Mouse (Mus musculus): ENCODE results near the gene Mtmr10. TPM values are rescaled to one million over a fixed set of nuclear protein-coding genes. Genes with fewer than 3 reads are reported as not detected.

Gene Mtmr10
- polyA plus RNA-seq, 1 experiment from 2014 or later: 15.5 TPM

DNA sequence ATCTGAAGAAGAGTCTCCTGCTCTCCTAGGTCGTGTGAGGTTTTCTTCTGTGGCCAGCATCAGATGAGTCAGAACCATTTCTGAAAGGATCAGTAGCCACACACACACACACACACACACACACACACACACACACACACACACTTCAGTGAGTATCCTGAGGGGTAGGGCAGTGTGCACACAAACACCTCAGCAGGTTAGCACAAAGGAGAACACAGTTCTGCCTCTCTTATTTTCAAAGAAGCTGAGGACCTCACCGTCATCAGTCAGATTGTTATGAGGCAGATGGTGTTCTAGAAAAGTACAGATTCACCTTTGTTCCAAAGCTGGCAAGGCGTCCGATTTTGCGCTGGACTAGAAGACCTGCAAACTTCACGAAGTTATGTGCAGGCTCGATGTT is 22.8 kb downstream of the Mtmr10 start:
- 79% methylated on average over 7 of the region's 7 CpGs for WGBS

DNA sequence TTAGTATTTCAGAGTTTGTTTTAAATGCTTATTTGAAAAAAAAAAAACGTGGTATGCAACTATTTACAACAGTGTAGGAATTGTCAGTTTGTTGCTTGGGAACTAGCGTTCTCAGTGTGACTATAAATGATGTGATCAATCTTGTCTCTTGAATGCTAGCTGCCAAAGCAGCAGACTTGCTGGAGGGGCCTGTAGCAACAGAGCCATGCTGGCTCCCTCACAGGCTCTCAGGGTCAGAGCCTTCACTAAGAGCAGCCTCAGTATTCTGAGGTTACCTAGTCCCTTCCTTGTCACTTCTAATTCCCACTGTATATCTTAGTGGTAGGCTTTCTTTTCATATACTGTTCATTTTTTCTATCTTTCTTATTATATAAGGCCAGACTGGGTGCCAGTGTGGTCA is 23.3 kb downstream of the Mtmr10 start:
- WGBS: 44% methylated on average over 2 of the region's 2 CpGs
- no peak overlapping the region for H3K9ac ChIP-seq
- ATAC-seq (ENCODE audit: insufficient number of reproducible peaks, low FRiP score, low TSS enrichment, low read depth): no peak

More for the DNA sequence above, 22.8 kb downstream of the Mtmr10 start:
- Histone ChIP-seq H3K4me3 (no peak overlapping the region), H3K9me3 (no peaks in the 10 kb centered on the region), H3K4me1 (no peaks in the 10 kb centered on the region), H3K27ac (no peak overlapping the region), H3K4me2 (no peak overlapping the region), H3K27me3 (no peaks in the 10 kb centered on the region), H3K9ac (no peak overlapping the region), H3K36me3 (peaks cover 18% of the 10 kb centered on the region)
- no peak for ATAC-seq (ENCODE audit: insufficient number of reproducible peaks, low FRiP score, low TSS enrichment, low read depth)

DNA sequence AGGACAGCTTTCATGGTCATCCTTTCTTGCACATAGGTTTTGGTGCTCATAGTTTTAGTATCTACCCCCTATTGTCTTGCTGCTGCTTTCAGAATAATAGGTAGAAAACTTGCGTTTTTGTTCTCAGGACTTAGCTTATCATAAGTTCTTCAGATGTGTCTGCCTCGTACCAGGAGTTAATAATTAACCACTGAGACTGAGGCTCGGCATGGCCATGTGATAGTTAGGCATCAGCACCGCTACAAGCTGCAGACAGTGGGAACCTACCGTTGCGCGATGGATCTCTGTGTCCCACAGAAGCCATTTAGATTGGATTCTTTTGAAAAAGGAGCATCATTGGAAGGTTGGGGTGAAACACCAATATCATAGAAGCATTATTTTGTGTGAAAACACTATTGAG is 25.4 kb downstream of the Mtmr10 start:
- ATAC-seq (ENCODE audit: insufficient number of reproducible peaks, low FRiP score, low TSS enrichment, low read depth): no peak
- Histone ChIP-seq H3K9me3 (no peaks in the 10 kb centered on the region), H3K4me1 (no peaks in the 10 kb centered on the region), H3K4me3 (no peak overlapping the region), H3K4me2 (no peak overlapping the region), H3K27me3 (no peaks in the 10 kb centered on the region), H3K36me3 (peaks cover 38% of the 10 kb centered on the region), H3K27ac (no peak overlapping the region), H3K9ac (no peak overlapping the region)
- WGBS: 93% methylated on average over 7 of the region's 7 CpGs

More for the DNA sequence above, 23.3 kb downstream of the Mtmr10 start:
- no peaks in the 10 kb centered on the region for H3K9me3 ChIP-seq
- H3K27me3 ChIP-seq: no peaks in the 10 kb centered on the region
- H3K27ac ChIP-seq: no peak overlapping the region
- no peak overlapping the region for H3K4me2 ChIP-seq
- H3K4me1 ChIP-seq: no peaks in the 10 kb centered on the region
- no peak overlapping the region for H3K4me3 ChIP-seq
- peaks cover 20% of the 10 kb centered on the region for H3K36me3 ChIP-seq

DNA sequence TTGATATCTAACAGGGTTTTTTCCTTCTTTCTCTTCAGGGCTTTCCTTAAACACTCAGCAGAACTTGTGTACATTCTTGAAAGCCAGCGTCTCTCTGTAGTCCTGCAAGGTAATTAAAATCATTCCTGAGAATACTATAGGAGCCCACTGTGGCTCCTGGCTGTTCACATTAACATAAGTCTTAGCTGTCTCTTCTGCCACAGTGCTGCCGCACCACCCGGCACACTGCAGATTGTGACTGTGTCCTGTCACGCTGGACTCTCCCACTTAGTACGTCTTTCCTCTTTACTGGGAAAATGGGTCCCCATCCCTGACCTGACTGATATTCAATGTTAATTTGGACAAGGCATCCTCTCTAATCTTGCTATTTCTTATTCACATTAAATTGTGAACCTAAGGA is 33.7 kb downstream of the Mtmr10 start:
- H3K9ac ChIP-seq: no peak overlapping the region
- H3K27ac ChIP-seq: no peak overlapping the region
- H3K9me3 ChIP-seq: no peaks in the 10 kb centered on the region
- peaks cover 61% of the 10 kb centered on the region for H3K36me3 ChIP-seq
- no peaks in the 10 kb centered on the region for H3K4me1 ChIP-seq
- no peak for ATAC-seq (ENCODE audit: insufficient number of reproducible peaks, low FRiP score, low TSS enrichment, low read depth)
- H3K4me3 ChIP-seq: no peak overlapping the region
- 86% methylated on average over 5 of the region's 5 CpGs for WGBS
- no peaks in the 10 kb centered on the region for H3K27me3 ChIP-seq
- H3K4me2 ChIP-seq: no peak overlapping the region

DNA sequence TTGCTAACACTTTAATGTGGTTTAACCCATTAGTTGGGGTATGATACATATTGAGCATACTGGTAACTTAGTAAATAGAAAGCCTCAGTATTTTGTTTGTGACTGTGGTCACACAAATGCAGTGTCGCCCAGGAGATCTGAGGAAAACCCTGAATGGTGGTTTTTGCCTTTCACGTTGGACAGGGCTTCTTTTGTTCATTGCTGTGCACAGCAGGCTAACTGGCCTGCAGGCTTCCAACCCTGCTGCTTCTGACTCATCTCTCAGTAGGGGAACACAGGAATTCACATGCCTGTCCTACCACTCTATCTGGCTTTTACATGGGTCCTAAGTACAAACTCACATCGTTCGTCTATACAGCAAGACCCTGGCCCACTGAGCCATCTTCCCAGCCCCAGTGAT is 34.2 kb downstream of the Mtmr10 start:
- H3K27me3 ChIP-seq: no peaks in the 10 kb centered on the region
- ATAC-seq (ENCODE audit: insufficient number of reproducible peaks, low FRiP score, low TSS enrichment, low read depth): no peak
- no peaks in the 10 kb centered on the region for H3K9me3 ChIP-seq
- H3K9ac ChIP-seq: no peak overlapping the region
- H3K36me3 ChIP-seq: peaks cover 58% of the 10 kb centered on the region
- WGBS: 85% methylated on average over 4 of the region's 4 CpGs
- no peaks in the 10 kb centered on the region for H3K4me1 ChIP-seq
- no peak overlapping the region for H3K4me2 ChIP-seq
- H3K4me3 ChIP-seq: no peak overlapping the region
- no peak overlapping the region for H3K27ac ChIP-seq

DNA sequence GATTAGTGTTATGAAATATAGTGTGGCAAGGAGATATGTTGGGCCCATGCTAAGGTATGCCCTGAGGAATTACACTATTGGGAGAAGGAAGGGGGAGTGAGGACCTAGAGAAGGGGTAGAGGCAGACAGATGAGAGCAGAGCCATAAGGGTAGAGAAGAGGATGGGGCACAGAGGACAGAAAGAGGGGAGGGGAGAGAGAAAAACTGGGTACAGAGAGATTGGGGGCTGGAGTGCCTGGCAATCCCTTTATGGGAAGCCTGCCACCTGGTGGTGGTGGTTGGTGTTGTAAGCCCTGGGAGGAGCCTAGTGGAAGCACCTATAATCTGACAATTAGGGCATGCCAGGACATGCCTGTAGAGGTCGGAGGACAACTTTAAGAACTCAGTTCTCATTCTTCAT is 39.4 kb downstream of the Mtmr10 start:
- 18% methylated on average over 1 of the region's 1 CpGs for WGBS
- no peak for ATAC-seq (ENCODE audit: insufficient number of reproducible peaks, low FRiP score, low TSS enrichment, low read depth)
- Histone ChIP-seq H3K4me1 (no peaks in the 10 kb centered on the region), H3K27ac (no peak overlapping the region), H3K27me3 (no peaks in the 10 kb centered on the region), H3K9ac (no peak overlapping the region), H3K4me2 (no peak overlapping the region), H3K36me3 (peaks cover 35% of the 10 kb centered on the region), H3K4me3 (no peak overlapping the region), H3K9me3 (no peaks in the 10 kb centered on the region)

DNA sequence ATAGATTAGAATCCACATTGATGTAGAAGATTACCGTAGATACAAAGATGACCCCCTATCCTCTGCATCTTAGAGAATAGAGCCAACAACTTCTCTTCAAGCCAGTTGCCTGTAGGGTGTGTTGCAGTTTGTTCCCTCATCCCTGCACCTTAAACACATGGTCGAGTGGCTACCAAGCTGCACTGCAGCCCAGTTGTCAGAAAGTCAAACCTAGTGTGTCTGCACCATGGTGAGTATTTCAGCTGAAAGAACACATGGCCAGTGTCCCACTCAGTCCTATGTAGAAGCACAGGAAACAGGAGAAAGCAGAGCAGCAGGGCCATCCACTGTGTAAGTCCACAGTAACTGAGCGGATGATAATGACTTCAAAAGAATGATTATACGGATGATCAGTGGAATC is 40.0 kb downstream of the Mtmr10 start:
- Histone ChIP-seq H3K36me3 (peaks cover 34% of the 10 kb centered on the region), H3K4me2 (no peak overlapping the region), H3K9ac (no peak overlapping the region), H3K4me3 (no peak overlapping the region), H3K27ac (no peak overlapping the region), H3K27me3 (no peaks in the 10 kb centered on the region), H3K9me3 (no peaks in the 10 kb centered on the region), H3K4me1 (no peaks in the 10 kb centered on the region)
- no peak for ATAC-seq (ENCODE audit: insufficient number of reproducible peaks, low FRiP score, low TSS enrichment, low read depth)
- WGBS: 87% methylated on average over 4 of the region's 4 CpGs

DNA sequence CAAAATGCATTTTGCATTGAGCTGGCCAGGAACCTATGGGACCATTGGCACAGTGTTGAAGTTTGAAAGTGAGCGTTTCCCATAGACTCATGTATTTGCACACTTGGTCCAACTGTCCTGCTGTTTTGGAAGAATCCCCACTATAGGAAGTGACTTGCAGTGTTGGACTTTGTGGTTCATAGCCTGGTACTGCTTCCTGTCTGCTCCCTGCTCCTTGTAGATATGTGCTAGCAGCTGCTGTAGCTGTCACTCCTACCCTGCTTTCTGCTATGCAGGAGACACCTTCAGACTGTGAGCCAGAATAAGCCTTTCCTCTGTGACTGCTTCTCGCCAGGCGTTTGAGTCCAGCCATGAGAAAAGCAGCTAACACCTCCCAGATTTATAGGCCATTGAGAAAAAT is 43.9 kb downstream of the Mtmr10 start:
- H3K4me2 ChIP-seq: no peak overlapping the region
- no peak for ATAC-seq (ENCODE audit: insufficient number of reproducible peaks, low FRiP score, low TSS enrichment, low read depth)
- no peaks in the 10 kb centered on the region for H3K4me1 ChIP-seq
- WGBS: 87% methylated on average over 3 of the region's 3 CpGs
- H3K9me3 ChIP-seq: no peaks in the 10 kb centered on the region
- peaks cover 46% of the 10 kb centered on the region for H3K36me3 ChIP-seq
- H3K9ac ChIP-seq: no peak overlapping the region
- no peaks in the 10 kb centered on the region for H3K27me3 ChIP-seq
- H3K27ac ChIP-seq: no peak overlapping the region
- no peak overlapping the region for H3K4me3 ChIP-seq

DNA sequence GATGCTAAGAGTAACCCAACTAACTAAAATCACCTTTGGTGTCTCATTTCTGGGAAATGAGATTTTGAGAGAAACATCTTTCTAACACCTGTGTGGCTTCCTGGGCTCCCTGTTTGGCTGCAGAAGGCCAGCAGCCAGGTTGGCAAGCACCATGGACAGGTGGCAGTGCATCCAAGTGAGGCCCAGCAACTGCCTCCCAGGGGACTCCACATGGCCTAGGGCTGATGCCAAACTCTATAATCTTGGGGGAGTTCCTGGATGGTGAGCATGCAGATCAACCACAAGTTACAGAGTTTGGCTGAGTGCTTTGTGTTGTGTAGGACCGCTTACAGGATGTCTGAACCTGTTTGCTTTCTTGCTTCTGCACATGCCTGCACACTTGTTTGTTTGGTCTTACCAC is 45.2 kb downstream of the Mtmr10 start:
- Histone ChIP-seq H3K9me3 (no peaks in the 10 kb centered on the region), H3K9ac (no peak overlapping the region), H3K36me3 (peaks cover 52% of the 10 kb centered on the region), H3K4me1 (no peaks in the 10 kb centered on the region), H3K4me3 (no peak overlapping the region), H3K27ac (no peak overlapping the region), H3K4me2 (no peak overlapping the region), H3K27me3 (no peaks in the 10 kb centered on the region)
- WGBS: 82% methylated on average over 1 of the region's 1 CpGs
- ATAC-seq (ENCODE audit: insufficient number of reproducible peaks, low FRiP score, low TSS enrichment, low read depth): no peak

DNA sequence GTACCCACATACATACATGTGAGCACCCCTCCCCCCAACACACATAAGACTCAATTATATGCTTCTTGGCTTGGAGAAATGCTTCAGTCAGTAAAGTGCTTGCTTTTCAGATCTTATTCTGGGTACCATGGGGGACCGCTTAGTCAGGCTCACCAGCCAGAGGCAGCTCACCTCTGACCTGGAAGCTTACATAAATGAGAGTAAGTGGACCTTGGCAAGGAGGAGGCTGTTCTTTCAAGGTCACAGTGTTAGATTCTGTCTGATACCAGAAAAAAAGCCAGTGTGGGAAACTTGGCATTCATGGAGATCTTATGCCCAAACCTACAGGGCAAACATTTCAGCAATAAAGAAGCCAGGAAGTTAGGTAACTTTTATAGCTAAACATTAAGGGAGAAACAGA is 60.4 kb downstream of the Mtmr10 start:
- H3K4me1 ChIP-seq: no peaks in the 10 kb centered on the region
- ATAC-seq (ENCODE audit: insufficient number of reproducible peaks, low FRiP score, low TSS enrichment, low read depth): no peak
- 81% methylated on average over 1 of the region's 1 CpGs for WGBS
- H3K4me3 ChIP-seq: no peak overlapping the region
- H3K36me3 ChIP-seq: peaks cover 45% of the 10 kb centered on the region
- H3K9ac ChIP-seq: no peak overlapping the region
- no peaks in the 10 kb centered on the region for H3K27me3 ChIP-seq
- H3K4me2 ChIP-seq: no peak overlapping the region
- no peak overlapping the region for H3K27ac ChIP-seq
- H3K9me3 ChIP-seq: no peaks in the 10 kb centered on the region

DNA sequence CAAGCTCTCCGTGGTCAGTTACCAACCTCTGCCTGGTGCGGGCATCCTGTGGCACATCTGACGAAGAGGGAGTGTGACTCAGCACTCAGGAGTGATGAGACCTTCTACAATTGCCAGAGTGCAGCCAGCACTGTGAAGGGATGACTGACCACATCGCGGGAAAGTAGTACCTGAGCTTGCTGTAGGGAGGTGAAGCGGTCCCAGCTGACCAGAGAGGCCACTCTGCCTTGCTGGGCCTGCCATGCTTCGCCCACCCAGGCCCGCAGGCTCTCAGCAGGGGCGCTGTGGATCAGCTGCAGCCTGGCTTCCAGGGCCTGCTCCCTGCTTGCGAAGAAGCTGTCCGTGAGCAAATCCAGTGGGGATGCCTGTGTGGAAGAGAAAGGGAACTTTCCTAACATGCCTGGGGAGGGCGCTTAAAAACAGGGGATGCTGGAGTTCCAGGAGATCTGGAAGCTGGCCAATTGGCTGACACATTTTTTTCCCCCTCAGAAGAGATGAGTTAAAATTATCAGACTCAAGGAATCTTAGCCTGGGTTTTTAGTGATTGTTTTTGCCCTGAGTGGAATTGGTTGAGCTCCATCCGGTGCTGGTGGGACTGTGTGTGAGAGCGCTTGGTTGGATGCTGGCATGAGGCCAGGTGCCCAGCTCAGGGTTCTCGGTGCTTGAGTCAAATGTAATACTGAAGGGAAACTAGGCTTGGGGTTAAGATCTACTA is 61.9 kb downstream of the Mtmr10 start:
- 84% methylated on average over 15 of the region's 15 CpGs for WGBS
- Histone ChIP-seq H3K36me3 (peaks cover 57% of the 10 kb centered on the region), H3K4me2 (no peak overlapping the region), H3K9me3 (no peaks in the 10 kb centered on the region), H3K27me3 (no peaks in the 10 kb centered on the region), H3K4me3 (no peak overlapping the region), H3K27ac (no peak overlapping the region), H3K9ac (no peak overlapping the region), H3K4me1 (no peaks in the 10 kb centered on the region)
- ATAC-seq (ENCODE audit: insufficient number of reproducible peaks, low FRiP score, low TSS enrichment, low read depth): no peak

DNA sequence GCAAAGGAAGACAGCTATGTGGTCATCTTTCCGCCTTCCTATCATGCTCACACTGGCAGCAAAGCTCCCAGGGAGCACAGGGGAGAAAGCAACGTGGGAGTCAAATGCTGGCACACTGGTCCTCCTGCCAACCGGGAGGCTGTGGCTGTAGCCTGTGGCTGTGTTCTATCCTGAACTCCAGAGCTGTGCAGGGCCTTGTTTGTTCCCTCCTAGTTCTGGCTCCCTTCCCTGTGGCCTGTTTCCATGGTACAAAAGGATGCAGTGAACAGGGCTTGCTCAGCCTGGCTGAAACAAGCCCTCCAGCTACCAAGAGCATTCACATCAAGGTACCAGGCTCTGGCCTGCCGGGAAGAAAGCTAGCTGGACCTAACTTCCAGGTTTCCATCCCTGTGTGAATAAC is 63.6 kb downstream of the Mtmr10 start:
- H3K4me1 ChIP-seq: no peaks in the 10 kb centered on the region
- WGBS: 80% methylated on average over 4 of the region's 4 CpGs
- H3K9me3 ChIP-seq: no peaks in the 10 kb centered on the region
- H3K27ac ChIP-seq: no peak overlapping the region
- H3K27me3 ChIP-seq: no peaks in the 10 kb centered on the region
- H3K9ac ChIP-seq: no peak overlapping the region
- no peak overlapping the region for H3K4me3 ChIP-seq
- ATAC-seq (ENCODE audit: insufficient number of reproducible peaks, low FRiP score, low TSS enrichment, low read depth): no peak; the same call in 1 of the 2 replicates
- H3K36me3 ChIP-seq: peaks cover 62% of the 10 kb centered on the region
- no peak overlapping the region for H3K4me2 ChIP-seq

DNA sequence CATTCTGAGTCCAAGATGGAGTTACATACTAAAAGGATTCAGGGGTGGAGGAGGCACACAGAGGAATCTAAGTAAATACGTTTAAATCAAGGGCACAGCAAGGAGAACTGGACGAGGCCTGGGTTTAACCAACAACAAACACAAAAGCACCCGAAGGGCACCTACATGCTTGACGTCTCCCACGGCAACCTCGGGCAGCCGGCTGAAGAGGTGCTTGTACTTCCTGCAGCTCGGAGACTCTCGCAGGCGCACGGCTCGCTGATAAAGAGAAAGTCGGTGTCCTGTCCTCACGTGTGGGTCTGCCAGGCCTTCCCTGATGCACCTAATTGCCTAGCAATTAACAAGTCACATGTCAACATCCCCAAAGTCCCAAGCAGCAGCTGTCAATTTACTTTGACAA is 66.8 kb downstream of the Mtmr10 start:
- Histone ChIP-seq H3K36me3 (peaks cover 64% of the 10 kb centered on the region), H3K4me3 (no peak overlapping the region), H3K9ac (no peak overlapping the region), H3K4me1 (no peaks in the 10 kb centered on the region), H3K4me2 (no peak overlapping the region), H3K27me3 (no peaks in the 10 kb centered on the region), H3K9me3 (no peaks in the 10 kb centered on the region), H3K27ac (no peak overlapping the region)
- no peak for ATAC-seq (ENCODE audit: insufficient number of reproducible peaks, low FRiP score, low TSS enrichment, low read depth)
- 75% methylated on average over 14 of the region's 14 CpGs for WGBS

Data from limb, embryonic 15.5 days (tissue).